Mouse (Mus musculus): ENCODE results near the gene Heca. TPM values are rescaled to one million over a fixed set of nuclear protein-coding genes. Genes with fewer than 3 reads are reported as not detected.
"Not testable (repeated sequence)": the region's sequence is repeated elsewhere in the genome, so short reads cannot be mapped to it uniquely, and the experiment has no call there.

The Heca gene
- polyA plus RNA-seq, 1 experiment from 2014 or later: 5.0 TPM

- ATAC-seq (replicated peaks; ENCODE audit: low FRiP score, low read depth) (no peak), DNase-seq (ENCODE audit: low spot score) (no peak)
- H3K4me1 ChIP-seq (replicated peaks; ENCODE audit: insufficient read depth, low read length): peaks cover 7% of the 10 kb centered on the region
- H3K4me3 ChIP-seq (replicated peaks; ENCODE audit: low read depth, low read length): no peak overlapping the region
- no peak overlapping the region for H3K9ac ChIP-seq (ENCODE audit: low read depth, low read length)
- H3K9me3 ChIP-seq (replicated peaks; ENCODE audit: low read length): no peaks in the 10 kb centered on the region
- H3K27ac ChIP-seq: no peak overlapping the region
- no peaks in the 10 kb centered on the region for H3K36me3 ChIP-seq (ENCODE audit: insufficient read depth, low read length)
- no peak overlapping the region for H3K4me2 ChIP-seq (ENCODE audit: low read length)
- WGBS: 74% methylated on average over 5 of the region's 5 CpGs
- no peak for TF ChIP-seq CTCF (IDR thresholded peaks at IDR 0.05; ENCODE audit: low read depth)
- H3K27me3 ChIP-seq (ENCODE audit: insufficient read depth, low read length): no peaks in the 10 kb centered on the region
These were observed 2.9 kb upstream of the Heca start for GRCm38 (mm10) chr10:17950761-17951160.

DNA sequence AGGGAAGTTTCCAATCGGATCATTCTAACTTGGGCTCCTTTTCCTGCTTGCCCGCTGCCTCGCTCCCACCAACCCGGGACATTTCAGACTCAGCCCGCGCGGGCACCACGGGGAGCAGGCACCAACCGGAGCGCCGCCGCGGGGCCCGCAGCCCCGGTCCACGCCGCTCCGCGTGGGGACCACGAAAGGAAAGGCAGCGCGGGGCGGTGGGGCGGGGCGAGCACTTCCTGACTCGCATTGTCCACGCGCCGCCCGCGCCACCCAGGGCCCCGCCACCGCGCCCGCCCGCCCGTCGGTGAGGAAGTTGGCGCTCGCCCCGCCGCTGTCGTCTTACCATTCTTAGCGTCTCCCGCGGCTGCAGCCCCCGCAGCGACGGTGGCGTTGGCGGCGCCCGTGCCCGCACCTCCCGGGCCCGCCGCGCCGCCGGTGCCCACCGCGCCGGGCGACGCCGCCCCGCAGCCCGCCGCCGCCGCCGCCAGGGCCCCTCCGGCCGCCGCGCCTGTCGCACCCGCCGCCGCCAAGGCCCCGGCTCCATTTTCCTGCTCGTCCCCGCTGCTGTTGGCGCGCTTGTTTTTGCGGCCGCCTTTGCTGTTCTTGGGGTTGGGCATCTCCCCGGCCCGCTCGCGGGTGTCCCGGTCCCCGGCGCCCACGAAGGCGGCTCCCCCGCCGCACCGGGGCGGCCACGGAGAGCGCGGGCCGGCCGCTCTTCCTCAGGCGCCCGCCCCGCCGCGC lies 526 bp downstream of the Heca start:
- WGBS: 0% methylated on average over 50 of the region's 110 CpGs
- TF ChIP-seq CTCF (IDR thresholded peaks at IDR 0.05; ENCODE audit: low read depth): no peak

DNA sequence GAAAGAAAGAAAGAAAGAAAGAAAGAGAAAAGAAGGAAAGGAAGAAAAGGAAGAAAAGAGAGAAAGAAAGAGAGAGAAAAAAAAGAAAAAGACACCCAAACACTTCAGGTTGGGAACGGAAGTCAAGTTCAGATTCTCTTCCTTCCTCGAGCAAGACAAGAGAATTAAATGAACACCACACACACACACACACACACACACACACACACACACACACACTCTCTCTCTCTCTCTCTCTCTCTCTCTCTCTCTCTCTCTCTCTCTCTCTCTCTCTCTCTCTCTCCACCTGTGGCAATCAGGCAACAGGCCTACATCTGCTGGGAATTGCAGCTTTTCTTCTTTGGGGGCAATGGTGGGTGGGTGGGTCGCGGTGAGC lies 1.1 kb downstream of the Heca start:
- not testable (repeated sequence) for ATAC-seq (replicated peaks; ENCODE audit: low FRiP score, low read depth); H3K27me3 ChIP-seq (ENCODE audit: insufficient read depth, low read length); DNase-seq (ENCODE audit: low spot score); H3K9me3 ChIP-seq (replicated peaks; ENCODE audit: low read length); H3K36me3 ChIP-seq (ENCODE audit: insufficient read depth, low read length); H3K4me1 ChIP-seq (replicated peaks; ENCODE audit: insufficient read depth, low read length)
- WGBS: 1% methylated on average over 4 of the region's 4 CpGs
- Histone ChIP-seq H3K4me2 (ENCODE audit: low read length) (peak overlapping the region; percentile 72), H3K27ac (peak overlapping the region; percentile 96), H3K4me3 (replicated peaks; ENCODE audit: low read depth, low read length) (peak overlapping the region; percentile 93), H3K9ac (ENCODE audit: low read depth, low read length) (peak overlapping the region; percentile 97)

More for the DNA sequence above, 526 bp downstream of the Heca start:
- no peaks in the 10 kb centered on the region for H3K9me3 ChIP-seq (replicated peaks; ENCODE audit: low read length)
- no peaks in the 10 kb centered on the region for H3K27me3 ChIP-seq (ENCODE audit: insufficient read depth, low read length)
- H3K4me2 ChIP-seq (ENCODE audit: low read length): peak overlapping the region; percentile 72
- DNase-seq (ENCODE audit: low spot score) (peak; percentile 49), ATAC-seq (replicated peaks; ENCODE audit: low FRiP score, low read depth) (peak; percentile 52)
- peak overlapping the region; percentile 97 for H3K9ac ChIP-seq (ENCODE audit: low read depth, low read length)
- no peaks in the 10 kb centered on the region for H3K36me3 ChIP-seq (ENCODE audit: insufficient read depth, low read length)
- H3K4me3 ChIP-seq (replicated peaks; ENCODE audit: low read depth, low read length): peak overlapping the region; percentile 93
- peaks cover 7% of the 10 kb centered on the region for H3K4me1 ChIP-seq (replicated peaks; ENCODE audit: insufficient read depth, low read length)
- H3K27ac ChIP-seq: peak overlapping the region; percentile 96

GRCm38 (mm10) chr10:17946046-17946445 lies 1.8 kb downstream of the Heca start:
- no peak for TF ChIP-seq CTCF (IDR thresholded peaks at IDR 0.05; ENCODE audit: low read depth)
- ATAC-seq (replicated peaks; ENCODE audit: low FRiP score, low read depth): no peak
- H3K27ac ChIP-seq: no peak overlapping the region
- DNase-seq (ENCODE audit: low spot score): no peak
- peaks cover 7% of the 10 kb centered on the region for H3K4me1 ChIP-seq (replicated peaks; ENCODE audit: insufficient read depth, low read length)
- 47% methylated on average over 3 of the region's 3 CpGs for WGBS
- no peaks in the 10 kb centered on the region for H3K36me3 ChIP-seq (ENCODE audit: insufficient read depth, low read length)
- no peaks in the 10 kb centered on the region for H3K27me3 ChIP-seq (ENCODE audit: insufficient read depth, low read length)
- peak overlapping the region; percentile 93 for H3K4me3 ChIP-seq (replicated peaks; ENCODE audit: low read depth, low read length)
- H3K4me2 ChIP-seq (ENCODE audit: low read length): peak overlapping the region; percentile 72
- H3K9ac ChIP-seq (ENCODE audit: low read depth, low read length): peak overlapping the region; percentile 5; the same call in 1 of the 2 replicates
- H3K9me3 ChIP-seq (replicated peaks; ENCODE audit: low read length): no peaks in the 10 kb centered on the region

- no peak for TF ChIP-seq CTCF (IDR thresholded peaks at IDR 0.05; ENCODE audit: low read depth)
- WGBS: 80% methylated on average over 2 of the region's 2 CpGs
- DNase-seq (ENCODE audit: low spot score): no peak
- no peak for ATAC-seq (replicated peaks; ENCODE audit: low FRiP score, low read depth)
- no peaks in the 10 kb centered on the region for H3K9me3 ChIP-seq (replicated peaks; ENCODE audit: low read length)
- no peaks in the 10 kb centered on the region for H3K36me3 ChIP-seq (ENCODE audit: insufficient read depth, low read length)
- H3K4me2 ChIP-seq (ENCODE audit: low read length): no peak overlapping the region
- H3K9ac ChIP-seq (ENCODE audit: low read depth, low read length): no peak overlapping the region
- no peak overlapping the region for H3K4me3 ChIP-seq (replicated peaks; ENCODE audit: low read depth, low read length)
- no peak overlapping the region for H3K27ac ChIP-seq
- no peaks in the 10 kb centered on the region for H3K4me1 ChIP-seq (replicated peaks; ENCODE audit: insufficient read depth, low read length)
- H3K27me3 ChIP-seq (ENCODE audit: insufficient read depth, low read length): no peaks in the 10 kb centered on the region
These were observed 14.2 kb downstream of the Heca start for GRCm38 (mm10) chr10:17933622-17934021.

- no peak overlapping the region for H3K4me3 ChIP-seq (replicated peaks; ENCODE audit: low read depth, low read length)
- H3K36me3 ChIP-seq (ENCODE audit: insufficient read depth, low read length): no peaks in the 10 kb centered on the region
- H3K27ac ChIP-seq: no peak overlapping the region
- no peaks in the 10 kb centered on the region for H3K4me1 ChIP-seq (replicated peaks; ENCODE audit: insufficient read depth, low read length)
- 68% methylated on average over 3 of the region's 3 CpGs for WGBS
- no peak overlapping the region for H3K4me2 ChIP-seq (ENCODE audit: low read length)
- ATAC-seq (replicated peaks; ENCODE audit: low FRiP score, low read depth) (no peak), DNase-seq (ENCODE audit: low spot score) (no peak)
- TF ChIP-seq CTCF (IDR thresholded peaks at IDR 0.05; ENCODE audit: low read depth): no peak
- no peaks in the 10 kb centered on the region for H3K27me3 ChIP-seq (ENCODE audit: insufficient read depth, low read length)
- H3K9ac ChIP-seq (ENCODE audit: low read depth, low read length): no peak overlapping the region
- H3K9me3 ChIP-seq (replicated peaks; ENCODE audit: low read length): no peaks in the 10 kb centered on the region
These were observed 15.7 kb downstream of the Heca start for GRCm38 (mm10) chr10:17932131-17932530.

- Histone ChIP-seq H3K4me1 (replicated peaks; ENCODE audit: insufficient read depth, low read length) (no peaks in the 10 kb centered on the region), H3K27me3 (ENCODE audit: insufficient read depth, low read length) (no peaks in the 10 kb centered on the region), H3K4me2 (ENCODE audit: low read length) (no peak overlapping the region), H3K36me3 (ENCODE audit: insufficient read depth, low read length) (no peaks in the 10 kb centered on the region), H3K9ac (ENCODE audit: low read depth, low read length) (no peak overlapping the region), H3K27ac (no peak overlapping the region), H3K9me3 (replicated peaks; ENCODE audit: low read length) (no peaks in the 10 kb centered on the region), H3K4me3 (replicated peaks; ENCODE audit: low read depth, low read length) (no peak overlapping the region)
- 55% methylated on average over 1 of the region's 1 CpGs for WGBS
- no peak for ATAC-seq (replicated peaks; ENCODE audit: low FRiP score, low read depth)
- DNase-seq (ENCODE audit: low spot score): no peak
- no peak for TF ChIP-seq CTCF (IDR thresholded peaks at IDR 0.05; ENCODE audit: low read depth)
These were observed 16.7 kb downstream of the Heca start for GRCm38 (mm10) chr10:17931157-17931556.
